Mouse (Mus musculus): ENCODE data around the gene Hfm1. TPM values are rescaled to one million over a fixed set of nuclear protein-coding genes. Genes with fewer than 3 reads are reported as not detected.

Gene Hfm1
- not detected for total RNA-seq (2023)

GRCm38 (mm10) chr5:106925488-106926368 lies at the start of gene Hfm1:
Gene Hfm1, minus strand, starts transcription at chr5:106926321.

DNA sequence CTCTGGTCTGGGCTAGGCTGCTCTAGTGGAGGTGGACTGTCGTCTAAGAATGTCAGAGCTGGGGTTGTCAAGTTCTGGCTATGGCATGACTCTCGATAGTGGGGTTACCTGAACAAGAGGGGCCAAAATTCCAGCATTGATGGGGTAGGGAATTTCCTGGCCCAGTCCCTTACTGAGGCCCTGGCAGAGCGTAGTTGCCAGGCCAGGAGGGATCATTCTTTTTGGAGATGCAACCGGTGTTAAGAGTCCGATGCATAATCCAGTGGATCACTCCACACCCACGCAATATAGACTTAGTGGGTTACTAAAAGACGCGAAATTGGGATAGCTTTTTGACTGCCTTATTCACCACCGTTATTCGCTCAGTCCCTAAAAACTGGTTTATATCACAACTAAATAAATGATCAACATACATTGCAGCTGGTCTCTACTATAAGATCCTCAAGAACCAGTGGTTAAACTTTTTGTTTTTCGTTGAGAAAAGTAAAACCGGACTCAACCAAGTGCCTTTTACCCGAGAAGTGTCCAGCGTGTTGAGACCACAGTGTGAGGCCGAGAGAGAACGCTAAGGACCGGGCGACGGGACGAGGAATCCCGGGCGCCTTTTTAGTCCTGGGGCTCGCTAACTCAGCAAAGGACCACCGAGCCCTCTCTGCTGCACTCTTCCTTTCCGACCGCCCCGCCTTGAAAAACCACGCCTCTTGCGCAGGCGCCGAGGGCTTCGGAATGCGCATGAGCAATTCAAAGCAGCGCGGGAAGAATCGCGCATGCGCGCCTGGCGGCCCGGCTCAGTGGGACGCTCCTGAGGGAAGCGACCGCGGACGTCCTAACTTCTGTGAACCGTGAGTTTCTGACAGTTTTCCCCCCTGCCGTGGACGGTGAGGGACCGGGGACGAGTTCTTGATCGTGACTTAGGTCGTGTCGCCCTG lies 37.7 kb upstream of the Hfm1 start, which contains the start of gene Cdc7:
TSS of gene Cdc7 (plus strand) at position 739 of the 929 bp plus-strand sequence.

Other genes starting within 250 kb of the Hfm1 start
- 100 to 1,000 TPM in 1 of 2 experiments, 10 to 100 TPM in 1; 89.0 to 109 TPM for gene Zfp644, start 229.0 kb downstream of the Hfm1 start, total RNA-seq (2023)
- 1 to 10 TPM; 1.4 to 2.1 TPM for gene Cdc7, start 38.0 kb upstream of the Hfm1 start, total RNA-seq (2023)

Data from monocyte, adult 59 days (primary cell).